Mouse (Mus musculus): ENCODE data around the gene Zfp454.

DNA sequence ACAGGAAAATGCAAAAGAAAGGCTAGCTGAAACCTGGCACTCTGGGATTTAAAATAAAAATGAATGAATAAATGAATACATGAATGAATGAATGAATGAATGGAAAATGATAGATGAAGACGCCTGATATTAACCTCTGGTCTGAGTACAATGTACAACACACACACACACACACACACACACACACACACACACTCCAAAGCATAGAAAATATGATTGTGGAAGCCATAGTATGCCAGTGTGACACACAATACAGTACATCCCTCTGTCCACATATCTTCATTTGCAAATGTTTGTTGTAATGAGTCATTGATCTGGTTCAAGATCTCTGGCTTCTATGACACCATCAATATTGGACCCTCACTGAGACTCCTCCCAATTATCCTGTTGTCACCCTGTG is 44.6 kb upstream of the Zfp454 start:
- TF ChIP-seq CTCF (IDR thresholded peaks at IDR 0.05; ENCODE audit: low read depth) (no peak), EP300 (IDR thresholded peaks at IDR 0.05; ENCODE audit: low read depth) (no peak)

All from heart, postnatal 0 days (tissue).